Mouse (Mus musculus) limb, embryonic 11.5 days (tissue): ENCODE measurements at regions not wholly inside any gene's neighbourhood (a gene's known extent, or its start where the extent isn't known, plus 50 kb on each side); places are given as distances from the start of the nearest gene placed in this dataset.
A peak's percentile ranks its signal among the peaks of the same experiment; 100 is the strongest.

Experiments used
- ATAC-seq: fragments of 200-750 bp; cut with Nextera tagmentation; 2 replicates; pipeline ENCODE4 v1.8.0; 2017; ENCODE audit warnings: low read depth; ENCODE audit not compliant: insufficient number of reproducible peaks, low FRiP score, low TSS enrichment
- DNase-seq: peaks from one replicate; pipeline ENCODE4 v3.0.0-alpha.2; 2015; ENCODE audit warnings: low spot score
- H3K27ac ChIP-seq: fragments of 300-500 bp; sonication (generic); replicated peaks from 2 replicates; pipeline ENCODE4 v1.5.1; 2014; ENCODE audit warnings: low read depth, mild to moderate bottlenecking, low read length
- H3K27me3 ChIP-seq: fragments of 300-500 bp; sonication (generic); 2 replicates; pipeline ENCODE4 v1.6.1; 2014; ENCODE audit warnings: mild to moderate bottlenecking, low read length, mixed read lengths; ENCODE audit not compliant: control insufficient read depth, insufficient read depth
- H3K36me3 ChIP-seq: fragments of 300-500 bp; sonication (generic); 2 replicates; pipeline ENCODE4 v1.6.1; 2014; ENCODE audit warnings: mild to moderate bottlenecking, low read length, moderate library complexity, mixed read lengths; ENCODE audit not compliant: control insufficient read depth, insufficient read depth
- H3K4me1 ChIP-seq: fragments of 300-500 bp; sonication (generic); 2 replicates; pipeline ENCODE4 v1.6.1; 2014; ENCODE audit warnings: low read length, mixed read lengths; ENCODE audit not compliant: control insufficient read depth, insufficient read depth
- H3K4me2 ChIP-seq: fragments of 300-500 bp; sonication (generic); 2 replicates; pipeline ENCODE4 v1.6.1; 2014; ENCODE audit warnings: low read depth, mild to moderate bottlenecking, moderate library complexity; ENCODE audit not compliant: severe bottlenecking
- H3K4me3 ChIP-seq: fragments of 300-500 bp; sonication (generic); 2 replicates; pipeline ENCODE4 v1.5.1; 2014; ENCODE audit warnings: low read depth, low read length
- H3K9ac ChIP-seq: fragments of 300-500 bp; sonication (generic); 2 replicates; pipeline ENCODE4 v1.6.1; 2014; ENCODE audit warnings: mild to moderate bottlenecking, low read length
- H3K9me3 ChIP-seq: fragments of 300-500 bp; sonication (generic); 2 replicates; pipeline ENCODE4 v1.6.1; 2016; ENCODE audit warnings: low read length; ENCODE audit not compliant: control insufficient read depth
- WGBS: fragments of 180-500 bp; shearing (Covaris S2); extraction: QIAGEN DNeasy Blood & Tissue Kit; methylation state at CpG from one replicate; pipeline ENCODE4 v1.1.7; 2014; 5-methylcytosine and 5-hydroxymethylcytosine counted together

DNA sequence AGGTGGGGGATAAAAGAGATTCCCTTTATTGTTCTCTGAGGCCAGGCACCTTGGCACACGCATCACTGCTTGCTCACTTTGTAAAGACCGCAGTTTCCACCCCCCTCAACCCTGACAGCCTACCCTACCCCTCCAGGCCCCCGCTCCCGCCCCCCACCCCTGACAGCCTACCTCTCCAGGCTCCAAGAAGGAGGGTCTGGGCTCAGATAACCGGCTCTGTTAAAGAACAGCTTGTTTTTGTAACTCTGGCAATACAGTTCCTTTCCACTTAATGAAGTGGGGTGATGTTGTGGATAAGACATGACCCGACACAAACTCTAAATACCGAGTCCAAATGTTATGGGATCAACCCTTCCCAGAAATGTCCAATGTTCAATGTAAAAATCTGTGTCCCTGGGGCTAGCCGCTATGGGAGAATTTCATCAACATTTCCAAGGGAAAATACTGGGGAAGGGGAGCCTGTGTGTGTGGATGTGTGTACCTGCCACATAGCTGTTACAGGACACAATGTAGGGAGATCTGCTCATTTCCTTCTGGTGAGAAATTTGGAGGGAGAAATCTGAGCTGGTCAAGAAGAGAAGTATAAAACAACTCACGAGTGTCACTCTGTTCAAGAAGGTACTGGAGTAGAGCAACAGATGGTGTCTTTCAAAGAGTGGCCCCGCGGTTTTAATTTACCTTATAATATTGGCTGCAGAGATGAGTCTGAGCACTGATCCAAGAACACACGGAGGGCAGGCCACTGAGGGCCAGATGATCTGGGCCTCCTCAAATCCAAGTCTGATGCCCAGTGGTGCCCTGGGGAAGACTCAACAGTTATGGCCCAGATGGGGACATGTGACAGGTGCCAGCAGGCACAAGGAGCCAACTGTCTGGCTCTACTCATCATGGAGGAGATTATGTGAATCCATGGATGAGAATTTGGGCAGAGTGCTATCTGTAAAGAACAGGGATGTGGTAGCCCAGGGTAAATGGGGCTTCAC lies 76.7 kb downstream of the Gas1 start:
- Histone ChIP-seq H3K27ac (no peak overlapping the region), H3K4me2 (no peak overlapping the region), H3K9me3 (no peaks in the 10 kb centered on the region), H3K4me1 (peaks cover 18% of the 10 kb centered on the region), H3K36me3 (no peaks in the 10 kb centered on the region), H3K27me3 (no peaks in the 10 kb centered on the region), H3K4me3 (no peak overlapping the region), H3K9ac (no peak overlapping the region)
- 75% methylated on average over 12 of the region's 12 CpGs for WGBS
- DNase-seq (no peak), ATAC-seq (no peak)

DNA sequence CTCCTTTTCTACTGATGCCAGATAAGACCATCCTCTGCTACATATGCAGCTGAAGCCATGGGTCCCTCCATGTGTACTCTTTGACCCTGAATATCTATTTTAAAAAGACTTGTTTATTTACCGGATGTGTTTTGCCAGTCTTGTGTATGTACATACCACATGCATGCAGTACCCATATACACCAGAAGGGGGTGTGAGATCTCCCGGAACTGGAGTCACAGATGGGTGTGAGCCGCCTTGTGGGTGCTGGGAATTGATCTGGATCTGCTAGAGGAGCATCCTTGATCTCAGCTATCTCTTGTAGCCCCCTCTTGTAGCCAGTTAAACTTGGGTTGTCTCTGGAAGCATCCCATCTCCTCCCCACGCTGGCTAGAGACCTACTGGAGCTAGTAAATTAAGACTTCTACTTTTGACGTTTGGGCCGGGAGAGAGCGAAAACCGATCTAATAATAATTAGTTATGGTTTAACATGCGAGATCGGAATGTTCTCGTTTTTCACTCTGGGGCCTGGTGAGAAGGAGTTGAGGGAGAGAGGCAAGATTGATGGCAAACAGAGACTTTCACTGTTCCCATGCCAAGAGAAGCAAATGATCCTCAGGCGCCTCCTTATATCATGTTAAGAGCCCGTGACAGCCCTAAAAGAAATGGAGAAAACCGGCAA lies 77.6 kb downstream of the Gas1 start:
- H3K36me3 ChIP-seq, result no peaks in the 10 kb centered on the region
- DNase-seq (peak; percentile 44), ATAC-seq (no peak)
- no peak overlapping the region for H3K4me2 ChIP-seq
- no peak overlapping the region for H3K4me3 ChIP-seq
- no peaks in the 10 kb centered on the region for H3K27me3 ChIP-seq
- no peak overlapping the region for H3K27ac ChIP-seq
- H3K9ac ChIP-seq, result no peak overlapping the region
- H3K4me1 ChIP-seq, result peaks cover 18% of the 10 kb centered on the region
- no peaks in the 10 kb centered on the region for H3K9me3 ChIP-seq
- 80% methylated on average over 14 of the region's 14 CpGs for WGBS

DNA sequence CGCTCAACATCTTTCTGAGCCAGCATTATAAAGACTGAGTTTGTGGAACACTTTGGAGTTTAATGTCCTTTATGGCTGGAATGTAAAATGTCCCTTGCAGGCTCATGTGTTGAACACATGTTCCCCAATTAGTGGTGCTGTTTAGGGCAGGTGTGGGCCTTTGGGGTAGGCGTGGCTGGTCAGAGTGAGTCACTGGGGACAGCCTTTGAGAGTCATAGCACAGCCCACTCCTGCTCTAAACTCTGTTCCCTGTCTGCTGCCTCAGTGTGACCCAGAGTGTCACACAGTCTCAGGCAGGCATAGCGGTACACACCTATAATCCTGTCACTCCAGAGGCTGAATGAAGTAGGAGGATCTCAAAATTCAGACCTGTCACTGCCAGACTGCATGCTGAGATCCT lies 78.8 kb downstream of the Gas1 start:
- Histone ChIP-seq H3K36me3 (no peaks in the 10 kb centered on the region), H3K4me1 (peaks cover 18% of the 10 kb centered on the region), H3K4me2 (no peak overlapping the region), H3K9ac (no peak overlapping the region), H3K27ac (peak overlapping the region; percentile 81), H3K27me3 (no peaks in the 10 kb centered on the region), H3K9me3 (no peaks in the 10 kb centered on the region), H3K4me3 (no peak overlapping the region)
- ATAC-seq (peak; percentile 72), DNase-seq (peak; percentile 66)
- WGBS, result 42% methylated on average over 3 of the region's 3 CpGs

DNA sequence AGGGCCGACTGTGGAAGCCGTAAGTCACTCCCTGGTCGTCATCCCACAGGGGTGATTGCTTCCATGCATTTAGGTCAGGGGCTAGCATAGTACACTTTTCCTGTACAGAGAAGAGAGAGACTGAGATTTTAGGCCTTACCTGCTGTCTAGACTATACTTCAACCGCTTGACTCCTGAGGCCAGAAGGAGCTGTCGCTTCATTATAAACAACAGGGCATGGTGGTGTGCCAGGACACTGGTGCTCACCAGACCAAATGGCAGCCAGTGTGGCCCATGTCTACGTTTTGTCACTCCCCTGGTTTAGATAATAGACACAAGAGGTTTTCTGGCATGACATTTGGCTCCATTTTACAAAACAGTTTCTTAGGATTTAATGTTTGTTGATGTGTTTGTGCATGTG lies 79.4 kb downstream of the Gas1 start:
- no peak for ATAC-seq
- Histone ChIP-seq H3K27me3 (no peaks in the 10 kb centered on the region), H3K4me2 (no peak overlapping the region), H3K4me3 (no peak overlapping the region), H3K36me3 (no peaks in the 10 kb centered on the region), H3K9me3 (no peaks in the 10 kb centered on the region), H3K9ac (no peak overlapping the region), H3K4me1 (peaks cover 18% of the 10 kb centered on the region), H3K27ac (peak overlapping the region; percentile 81)
- WGBS, result 30% methylated on average over 6 of the region's 6 CpGs
- peak; percentile 38 for DNase-seq

DNA sequence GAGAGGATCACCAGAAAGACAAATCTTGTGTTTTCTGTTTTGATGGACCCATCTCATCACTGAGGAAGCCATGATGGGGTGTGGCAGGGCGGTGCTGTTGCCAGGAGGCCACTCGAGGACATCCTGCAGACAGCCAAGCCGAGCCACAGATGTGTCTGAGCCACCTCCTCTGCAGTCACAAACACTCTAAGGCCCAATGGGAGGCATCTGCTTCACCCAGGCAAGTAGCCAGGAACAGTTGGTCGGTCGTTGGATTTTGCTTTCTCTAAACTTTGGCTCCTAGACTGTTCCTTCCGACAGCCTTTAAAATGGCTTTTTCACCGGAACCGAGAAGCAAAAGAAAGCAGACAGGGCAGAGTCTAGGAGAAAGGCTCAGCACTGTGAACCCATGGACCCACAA lies 90.5 kb downstream of the Gas1 start:
- H3K4me2 ChIP-seq, result no peak overlapping the region
- no peaks in the 10 kb centered on the region for H3K9me3 ChIP-seq
- 92% methylated on average over 8 of the region's 8 CpGs for WGBS
- no peaks in the 10 kb centered on the region for H3K36me3 ChIP-seq
- ATAC-seq, result no peak
- DNase-seq, result no peak
- no peak overlapping the region for H3K9ac ChIP-seq
- no peak overlapping the region for H3K4me3 ChIP-seq
- H3K27ac ChIP-seq, result no peak overlapping the region
- H3K4me1 ChIP-seq, result peaks cover 9% of the 10 kb centered on the region
- H3K27me3 ChIP-seq, result no peaks in the 10 kb centered on the region

DNA sequence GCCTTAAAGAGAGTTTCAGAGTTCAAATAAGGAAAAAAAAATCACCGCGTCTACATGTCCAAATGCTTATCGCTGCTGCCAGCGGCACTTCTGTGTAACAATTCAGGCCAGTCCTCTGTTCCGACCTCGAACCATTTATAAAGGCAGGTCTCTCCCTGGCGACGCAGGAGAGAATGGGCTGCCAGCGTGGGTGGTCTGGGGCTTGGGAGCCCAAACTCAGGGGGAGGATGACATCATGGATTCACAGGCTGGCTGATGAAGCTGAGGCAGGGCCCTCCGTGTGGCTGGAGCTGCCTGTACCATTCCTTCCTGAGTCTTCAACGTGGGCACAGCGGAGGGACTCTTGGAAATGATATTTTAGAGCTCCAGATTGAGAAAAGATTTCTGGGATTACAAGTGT lies 92.2 kb downstream of the Gas1 start:
- Histone ChIP-seq H3K27ac (no peak overlapping the region), H3K36me3 (no peaks in the 10 kb centered on the region), H3K4me1 (peaks cover 9% of the 10 kb centered on the region), H3K9me3 (no peaks in the 10 kb centered on the region), H3K27me3 (no peaks in the 10 kb centered on the region), H3K9ac (no peak overlapping the region), H3K4me2 (no peak overlapping the region; the same call in 1 of the 2 replicates), H3K4me3 (no peak overlapping the region)
- WGBS, result 28% methylated on average over 12 of the region's 12 CpGs
- peak; percentile 62 for DNase-seq
- no peak for ATAC-seq

DNA sequence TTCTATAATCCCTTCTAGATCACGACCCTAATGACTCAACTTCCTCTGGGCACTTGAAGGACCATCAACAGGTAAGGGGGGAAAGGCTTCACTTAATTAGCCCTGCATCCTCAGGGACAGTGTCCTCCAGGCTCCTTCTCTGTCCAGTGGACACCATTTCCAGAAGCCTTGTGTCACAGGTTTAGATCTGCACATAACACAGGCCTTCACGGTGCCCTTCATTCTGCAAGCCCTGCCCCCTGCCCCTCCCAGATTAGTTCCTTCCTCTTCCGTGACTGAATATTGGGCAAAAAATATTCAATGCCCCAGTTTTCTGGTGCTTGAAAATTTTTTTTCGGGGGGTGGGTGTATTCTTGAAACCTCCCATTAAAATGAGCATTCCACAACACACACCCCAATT lies 92.9 kb downstream of the Gas1 start:
- Histone ChIP-seq H3K36me3 (no peaks in the 10 kb centered on the region), H3K9ac (no peak overlapping the region), H3K4me1 (peaks cover 9% of the 10 kb centered on the region), H3K27me3 (no peaks in the 10 kb centered on the region), H3K4me2 (no peak overlapping the region), H3K27ac (no peak overlapping the region), H3K4me3 (no peak overlapping the region), H3K9me3 (no peaks in the 10 kb centered on the region)
- 69% methylated on average over 4 of the region's 4 CpGs for WGBS
- ATAC-seq (no peak), DNase-seq (no peak)

DNA sequence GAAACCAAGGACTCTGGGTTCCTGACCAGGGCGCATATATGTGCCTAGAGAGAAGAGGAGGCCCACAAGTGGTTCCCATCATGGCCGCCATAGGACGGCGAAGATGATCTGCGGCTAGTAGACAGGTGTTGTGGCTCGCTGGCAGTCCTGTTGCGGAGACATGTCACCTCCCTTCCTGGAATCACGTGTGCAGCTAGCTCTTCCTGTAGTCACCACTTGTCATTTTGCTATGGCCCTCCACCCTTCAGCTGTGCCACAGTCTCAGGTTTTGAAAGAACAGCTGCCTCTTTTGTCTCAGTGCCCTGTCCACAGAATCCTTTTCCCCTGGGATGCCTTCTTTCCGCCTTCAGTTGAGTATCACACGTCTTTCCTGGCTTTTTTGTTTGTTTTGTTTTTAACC lies 97.1 kb downstream of the Gas1 start:
- Histone ChIP-seq H3K4me2 (no peak overlapping the region), H3K27ac (no peak overlapping the region), H3K4me1 (peaks cover 11% of the 10 kb centered on the region), H3K27me3 (no peaks in the 10 kb centered on the region), H3K36me3 (no peaks in the 10 kb centered on the region), H3K9ac (no peak overlapping the region), H3K4me3 (no peak overlapping the region), H3K9me3 (no peaks in the 10 kb centered on the region)
- DNase-seq, result no peak
- whole genome bisulfite sequencing, result 90% methylated on average over 10 of the region's 10 CpGs
- no peak for ATAC-seq
